Mouse (Mus musculus) liver, postnatal 0 days (tissue): ENCODE results near the gene Ubr2.

Source experiments
- CTCF ChIP-seq: sonication (generic); IDR thresholded peaks from 2 replicates; pipeline ENCODE4 v1.5.1; 2016; ENCODE audit warnings: antibody characterized with exemption, low read depth
- EP300 ChIP-seq: IDR thresholded peaks from 2 replicates; pipeline ENCODE4 v1.6.1; 2016; ENCODE audit warnings: antibody characterized with exemption, low read depth, mild to moderate bottlenecking

DNA sequence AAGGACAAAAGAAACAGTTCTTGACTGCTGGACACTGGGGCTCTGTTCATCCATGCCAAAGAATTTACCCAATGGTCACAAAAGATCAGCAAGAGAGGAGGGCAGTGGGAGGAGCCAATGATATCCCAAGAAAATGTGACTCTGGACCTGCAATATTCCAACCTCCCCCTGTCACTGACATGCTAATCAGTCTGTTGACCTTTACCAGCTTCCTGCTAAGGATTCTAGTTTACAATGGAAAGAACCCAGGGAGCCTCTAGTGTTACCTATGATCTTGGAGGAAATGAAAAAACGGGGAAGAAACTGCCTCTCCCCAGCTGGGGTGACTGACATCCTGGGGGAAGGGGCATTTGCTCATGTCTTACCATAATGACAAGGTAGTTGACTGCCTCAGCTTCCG lies 109.4 kb downstream of the Ubr2 start:
- TF ChIP-seq CTCF = no peak
- no peak for TF ChIP-seq EP300
